Mouse (Mus musculus) heart, embryonic 16.5 days (tissue): Measurements from ENCODE around the gene Dusp7. TPM values are rescaled to one million over a fixed set of nuclear protein-coding genes. Genes with fewer than 3 reads are reported as not detected.

Experiments
- ATAC-seq: fragments of 200-750 bp; cut with Nextera tagmentation; replicated peaks from 2 replicates; pipeline ENCODE4 v1.8.0; 2017; ENCODE audit warnings: moderate number of reproducible peaks; ENCODE audit not compliant: insufficient read depth, low FRiP score; ENCODE audit errors: extremely low read depth
- H3K27ac ChIP-seq: fragments of 300-500 bp; sonication (generic); 2 replicates; pipeline ENCODE4 v1.5.1; 2014; ENCODE audit warnings: mild to moderate bottlenecking, low read length, control low read depth, moderate library complexity
- H3K27me3 ChIP-seq: fragments of 300-500 bp; sonication (generic); 2 replicates; pipeline ENCODE4 v1.6.1; 2014; ENCODE audit warnings: low read length, mixed read lengths; ENCODE audit not compliant: control insufficient read depth, insufficient read depth
- H3K36me3 ChIP-seq: fragments of 300-500 bp; sonication (generic); 2 replicates; pipeline ENCODE4 v1.6.1; 2014; ENCODE audit not compliant: control insufficient read depth, insufficient read depth
- H3K4me1 ChIP-seq: fragments of 300-500 bp; sonication (generic); 2 replicates; pipeline ENCODE4 v1.6.1; 2014; ENCODE audit warnings: low read length, mixed read lengths; ENCODE audit not compliant: control insufficient read depth, insufficient read depth
- H3K4me2 ChIP-seq: fragments of 300-500 bp; sonication (generic); 2 replicates; pipeline ENCODE4 v1.6.1; 2014; ENCODE audit warnings: low read depth, mild to moderate bottlenecking, control low read depth, low read length
- H3K4me3 ChIP-seq: fragments of 300-500 bp; sonication (generic); 2 replicates; pipeline ENCODE4 v1.5.1; 2014; ENCODE audit warnings: mild to moderate bottlenecking, control low read depth, low read length
- H3K9ac ChIP-seq: fragments of 300-500 bp; sonication (generic); 2 replicates; pipeline ENCODE4 v1.6.1; 2014; ENCODE audit warnings: low read length, control low read depth
- H3K9me3 ChIP-seq: fragments of 300-500 bp; sonication (generic); replicated peaks from 2 replicates; pipeline ENCODE4 v1.6.1; 2016; ENCODE audit warnings: low read length; ENCODE audit not compliant: control insufficient read depth
- WGBS: fragments of 180-500 bp; shearing (Covaris S2); extraction: QIAGEN DNeasy Blood & Tissue Kit; methylation state at CpG from one replicate; pipeline ENCODE4 v1.1.7; 2014; 5-methylcytosine and 5-hydroxymethylcytosine counted together
- polyA plus RNA-seq: library from polyadenylated mRNA; unstranded; fragments of >200 nt; fragmentation: Nextera tagmentation; extraction: Ambion mirVana; gene quantifications from 2 replicates; pipeline ENCODE4 v1.2.1, GENCODE M21; 2015

Gene Dusp7
- polyA plus RNA-seq, 1 experiment from 2014 or later = 7.9 TPM

- Histone ChIP-seq H3K4me2 (peak overlapping the region; percentile 99), H3K27ac (peak overlapping the region; percentile 73; the same call in 1 of the 2 replicates), H3K4me3 (peak overlapping the region; percentile 72), H3K36me3 (peaks cover 23% of the 10 kb centered on the region), H3K27me3 (no peaks in the 10 kb centered on the region), H3K4me1 (peaks cover 32% of the 10 kb centered on the region), H3K9me3 (no peaks in the 10 kb centered on the region), H3K9ac (peak overlapping the region; percentile 52; the same call in 1 of the 2 replicates)
- no peak for ATAC-seq
- 81% methylated on average over 30 of the region's 30 CpGs for WGBS
Measured at GRCm38 (mm10) chr9:106370620-106371383, 2.4 kb downstream of the Dusp7 start.

GRCm38 (mm10) chr9:106371384-106371671 lies 2.9 kb downstream of the Dusp7 start:
- Histone ChIP-seq H3K27me3 (no peaks in the 10 kb centered on the region), H3K9ac (peak overlapping the region; percentile 52), H3K9me3 (no peaks in the 10 kb centered on the region), H3K27ac (peak overlapping the region; percentile 73), H3K36me3 (peaks cover 23% of the 10 kb centered on the region), H3K4me1 (peaks cover 32% of the 10 kb centered on the region), H3K4me2 (peak overlapping the region; percentile 99), H3K4me3 (peak overlapping the region; percentile 27)
- ATAC-seq = no peak
- WGBS = 51% methylated on average over 6 of the region's 6 CpGs

- Histone ChIP-seq H3K27me3 (no peaks in the 10 kb centered on the region), H3K9ac (peak overlapping the region; percentile 52)
- ATAC-seq = no peak; the same call in 1 of the 2 replicates
Measured at GRCm38 (mm10) chr9:106371776-106372175, 3.3 kb downstream of the Dusp7 start.

GRCm38 (mm10) chr9:106372431-106373412 lies 4.3 kb downstream of the Dusp7 start:
- Histone ChIP-seq H3K9ac (peak overlapping the region; percentile 52), H3K36me3 (peaks cover 31% of the 10 kb centered on the region), H3K4me3 (no peak overlapping the region; the same call in 1 of the 2 replicates), H3K27ac (peak overlapping the region; percentile 73), H3K27me3 (no peaks in the 10 kb centered on the region), H3K4me1 (peaks cover 28% of the 10 kb centered on the region), H3K9me3 (no peaks in the 10 kb centered on the region), H3K4me2 (peak overlapping the region; percentile 99)
- WGBS = 85% methylated on average over 11 of the region's 11 CpGs
- ATAC-seq = no peak

More at GRCm38 (mm10) chr9:106371776-106372175, 3.3 kb downstream of the Dusp7 start:
- Histone ChIP-seq H3K9me3 (no peaks in the 10 kb centered on the region), H3K27ac (peak overlapping the region; percentile 73), H3K4me3 (peak overlapping the region; percentile 27), H3K4me2 (peak overlapping the region; percentile 99), H3K36me3 (peaks cover 23% of the 10 kb centered on the region), H3K4me1 (peaks cover 32% of the 10 kb centered on the region)
- 14% methylated on average over 6 of the region's 6 CpGs for WGBS

- 62% methylated on average over 7 of the region's 7 CpGs for WGBS
- Histone ChIP-seq H3K27ac (no peak overlapping the region), H3K4me1 (peaks cover 28% of the 10 kb centered on the region), H3K9me3 (no peaks in the 10 kb centered on the region), H3K9ac (no peak overlapping the region), H3K36me3 (peaks cover 37% of the 10 kb centered on the region), H3K27me3 (no peaks in the 10 kb centered on the region), H3K4me3 (no peak overlapping the region), H3K4me2 (no peak overlapping the region)
- no peak for ATAC-seq
Measured at GRCm38 (mm10) chr9:106373973-106374372, 5.5 kb downstream of the Dusp7 start.

GRCm38 (mm10) chr9:106377247-106377646 lies 8.8 kb downstream of the Dusp7 start:
- H3K4me3 ChIP-seq = no peak overlapping the region
- peaks cover 34% of the 10 kb centered on the region for H3K36me3 ChIP-seq
- H3K27ac ChIP-seq = no peak overlapping the region
- no peak for ATAC-seq
- H3K4me2 ChIP-seq = no peak overlapping the region
- H3K27me3 ChIP-seq = no peaks in the 10 kb centered on the region
- H3K9ac ChIP-seq = no peak overlapping the region
- WGBS = 82% methylated on average over 8 of the region's 8 CpGs
- H3K9me3 ChIP-seq = no peaks in the 10 kb centered on the region
- H3K4me1 ChIP-seq = peaks cover 6% of the 10 kb centered on the region

GRCm38 (mm10) chr9:106378045-106378444 lies 9.6 kb downstream of the Dusp7 start:
- no peak for ATAC-seq
- Histone ChIP-seq H3K9ac (no peak overlapping the region), H3K4me2 (no peak overlapping the region), H3K27me3 (no peaks in the 10 kb centered on the region), H3K4me1 (no peaks in the 10 kb centered on the region), H3K4me3 (no peak overlapping the region), H3K36me3 (peaks cover 26% of the 10 kb centered on the region), H3K9me3 (no peaks in the 10 kb centered on the region), H3K27ac (no peak overlapping the region)
- WGBS = 72% methylated on average over 3 of the region's 3 CpGs

GRCm38 (mm10) chr9:106378753-106379152 lies 10.3 kb downstream of the Dusp7 start:
- WGBS = 66% methylated on average over 9 of the region's 9 CpGs
- ATAC-seq = no peak
- Histone ChIP-seq H3K27ac (no peak overlapping the region), H3K4me2 (no peak overlapping the region), H3K4me1 (no peaks in the 10 kb centered on the region; the same call in 1 of the 2 replicates), H3K36me3 (peaks cover 21% of the 10 kb centered on the region), H3K4me3 (no peak overlapping the region), H3K27me3 (no peaks in the 10 kb centered on the region), H3K9ac (no peak overlapping the region), H3K9me3 (no peaks in the 10 kb centered on the region)
